In the genomic region with DNA sequence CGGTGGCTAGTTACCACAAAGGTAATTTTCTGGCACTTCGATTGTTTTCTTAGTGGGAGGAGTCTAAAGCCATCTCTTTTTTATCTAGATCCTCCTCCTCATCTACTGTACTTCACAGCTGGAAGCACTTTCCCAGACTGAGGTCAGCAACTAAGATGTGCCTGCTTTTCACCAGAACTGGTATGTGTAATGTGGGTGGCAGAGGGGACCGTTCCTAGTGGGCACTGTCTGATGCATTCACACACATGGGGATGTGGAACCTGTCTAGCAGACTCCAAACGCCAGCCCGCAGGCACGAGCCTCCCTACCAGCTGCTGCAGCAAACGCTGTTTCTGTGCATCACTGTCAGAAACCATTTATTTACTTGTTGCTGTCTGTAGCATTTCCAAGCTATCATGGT, we compare ENCODE assay signal across 22 mouse cellular contexts. TPM values are rescaled to one million over a fixed set of nuclear protein-coding genes. Genes with fewer than 3 reads are reported as not detected.
"Had no signal": no experiment of that assay in that cellular context is flagged by ENCODE, and none has a peak within 500 bp of the region (broad histone marks: within the 10 kb centered on the region; RNA-seq: fewer than 3 reads in every experiment).

No protein-coding gene starts in this region.

- ATAC-seq: liver, postnatal 0 days; lung, postnatal 0 days; midbrain, embryonic 15.5 days had no signal

- H3K27me3 ChIP-seq: limb, embryonic 12.5 days; limb, embryonic 15.5 days; midbrain, embryonic 12.5 days; midbrain, embryonic 15.5 days; neural tube, embryonic 13.5 days; stomach, embryonic 15.5 days had no signal

- H3K4me1 ChIP-seq: limb, embryonic 12.5 days; limb, embryonic 15.5 days; midbrain, embryonic 12.5 days; midbrain, embryonic 15.5 days; neural tube, embryonic 13.5 days; stomach, embryonic 15.5 days had no signal

- H3K9me3 ChIP-seq: limb, embryonic 12.5 days; limb, embryonic 15.5 days; midbrain, embryonic 12.5 days; midbrain, embryonic 15.5 days; neural tube, embryonic 13.5 days; stomach, embryonic 15.5 days had no signal

- H3K4me2 ChIP-seq: limb, embryonic 12.5 days; limb, embryonic 15.5 days; liver, embryonic 11.5 days; lung, embryonic 14.5 days; midbrain, embryonic 12.5 days; midbrain, embryonic 15.5 days; neural tube, embryonic 13.5 days; stomach, embryonic 15.5 days had no signal

- DNase-seq: kidney, postnatal 14 days; kidney, postnatal 4 days; left cerebral cortex, postnatal 4 days; liver, postnatal 0 days; lung, embryonic 14.5 days; right cerebral cortex, adult 18-20 months; right cerebral cortex, postnatal 14 days; right cerebral cortex, postnatal 4 days; spleen, adult 18-20 months; thymus, postnatal 25 days had no signal

- H3K27ac ChIP-seq: limb, embryonic 12.5 days; limb, embryonic 15.5 days; liver, embryonic 14.5 days; macrophage; midbrain, embryonic 12.5 days; midbrain, embryonic 15.5 days; neural tube, embryonic 13.5 days; stomach, embryonic 15.5 days had no signal

- H3K36me3 ChIP-seq: limb, embryonic 12.5 days; limb, embryonic 15.5 days; midbrain, embryonic 12.5 days; midbrain, embryonic 15.5 days; neural tube, embryonic 13.5 days; stomach, embryonic 15.5 days had no signal

- H3K4me3 ChIP-seq: limb, embryonic 12.5 days; limb, embryonic 15.5 days; midbrain, embryonic 12.5 days; midbrain, embryonic 15.5 days; neural tube, embryonic 13.5 days; stomach, embryonic 15.5 days had no signal

- H3K9ac ChIP-seq: limb, embryonic 12.5 days; limb, embryonic 15.5 days; liver, embryonic 14.5 days; liver, postnatal 0 days; lung, embryonic 14.5 days; midbrain, embryonic 12.5 days; midbrain, embryonic 15.5 days; neural tube, embryonic 13.5 days; stomach, embryonic 15.5 days had no signal

RNA-seq across cellular contexts. Expression of a gene that starts 31.3 kb away (rescaled TPM):
- total RNA-seq: megakaryocyte, adult 5-6 weeks; neutrophil, adult 5-6 weeks had no signal
- polyA plus RNA-seq: macrophage had no signal
